Mouse (Mus musculus): ENCODE measurements around the gene Tmem132c.

The Tmem132c gene

GRCm38 (mm10) chr5:127484813-127485486, 243.3 kb downstream of the Tmem132c start:
- in situ Hi-C loops (cut with MboI, MseI): no loop called here

DNA sequence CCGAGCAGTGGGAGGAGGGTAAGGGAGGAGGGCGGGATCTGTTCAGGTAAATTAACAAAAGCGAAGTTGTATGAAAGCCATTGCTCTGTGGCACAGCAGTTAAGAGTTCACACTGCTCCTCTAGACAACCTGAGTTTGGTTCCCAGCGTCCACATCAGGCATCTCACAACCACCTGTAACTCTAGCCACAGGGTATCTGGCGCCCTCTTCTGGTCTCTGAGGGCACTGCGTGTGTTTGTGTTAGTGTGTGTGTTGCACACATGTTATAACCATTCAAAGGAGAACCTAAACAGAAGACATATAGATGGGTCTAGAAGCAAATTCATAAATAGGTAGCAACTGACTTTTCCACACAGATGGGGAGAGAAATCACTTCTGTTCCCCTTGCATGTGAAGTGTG, 245.6 kb downstream of the Tmem132c start:
- in situ Hi-C loops (cut with MboI, MseI): no loop called here

- in situ Hi-C loops (cut with MboI, MseI): no loop called here
These were observed 247.1 kb downstream of the Tmem132c start for GRCm38 (mm10) chr5:127488666-127489065.

DNA sequence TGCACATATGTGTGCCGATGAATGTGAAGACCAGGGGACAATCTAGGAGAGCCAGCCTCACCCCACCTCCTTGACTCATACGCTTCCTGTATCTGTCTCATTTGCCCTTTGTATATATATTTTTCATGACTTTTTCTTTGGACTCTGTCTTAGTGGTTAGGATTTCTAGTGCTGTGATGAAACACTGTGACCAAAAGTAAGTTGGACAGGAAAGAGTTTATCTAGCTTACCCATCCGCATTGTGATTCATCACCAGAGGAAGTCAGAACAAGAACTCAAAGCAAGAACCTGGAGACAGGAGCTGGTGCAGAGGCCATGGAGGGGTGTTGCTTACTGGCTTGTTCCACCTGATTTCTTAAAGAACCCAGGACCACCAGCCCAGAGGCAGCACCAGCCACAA, 250.1 kb downstream of the Tmem132c start:
- in situ Hi-C loops (cut with MboI, MseI): no loop called here

DNA sequence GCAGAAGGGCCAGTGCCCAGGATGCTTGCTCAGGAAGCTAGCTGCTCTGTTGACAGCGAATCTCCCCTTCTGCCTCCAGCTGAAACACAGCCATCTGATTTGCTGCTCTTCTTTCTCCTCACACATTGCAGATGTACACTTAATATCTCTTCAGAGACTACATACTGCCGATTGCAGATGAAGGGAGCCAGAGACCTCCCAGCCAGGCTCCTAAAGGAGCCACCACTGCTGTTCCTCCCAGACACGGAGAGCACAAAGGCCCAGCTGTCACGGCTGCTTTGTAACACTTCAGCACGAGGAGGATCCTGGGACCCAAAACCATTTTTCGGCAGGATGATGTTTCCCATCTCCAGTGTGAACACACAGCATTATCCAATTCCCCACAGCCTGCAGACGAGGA, 255.3 kb downstream of the Tmem132c start:
- in situ Hi-C loops (cut with MboI, MseI): no loop called here

- in situ Hi-C loops (cut with MboI, MseI): no loop called here
These were observed 257.7 kb downstream of the Tmem132c start for GRCm38 (mm10) chr5:127499151-127499827.

- in situ Hi-C loops (cut with MboI, MseI): no loop called here
These were observed 261.2 kb downstream of the Tmem132c start for GRCm38 (mm10) chr5:127502838-127503237.

- in situ Hi-C loops (cut with MboI, MseI): no loop called here
These were observed 264.1 kb downstream of the Tmem132c start for GRCm38 (mm10) chr5:127505697-127506096.

DNA sequence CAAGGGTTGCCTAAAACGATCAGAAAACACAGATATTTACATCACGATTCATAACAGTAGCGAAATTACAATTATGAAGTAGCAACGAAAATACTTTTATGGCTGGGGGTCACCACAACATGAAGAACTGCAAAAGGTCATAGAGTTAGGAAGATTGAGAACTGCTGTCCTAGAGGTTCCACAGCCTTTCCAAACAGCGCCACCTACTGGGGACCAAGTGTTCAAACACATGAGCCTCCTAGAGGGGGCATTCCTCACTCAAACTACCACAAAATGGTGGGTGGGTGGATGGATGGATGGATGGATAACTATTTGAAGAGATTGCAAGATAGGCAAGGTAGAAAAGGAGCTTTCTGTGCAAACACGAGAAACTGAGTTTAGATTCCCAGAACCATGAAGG, 270.0 kb downstream of the Tmem132c start:
- in situ Hi-C loops (cut with MboI, MseI): no loop called here

DNA sequence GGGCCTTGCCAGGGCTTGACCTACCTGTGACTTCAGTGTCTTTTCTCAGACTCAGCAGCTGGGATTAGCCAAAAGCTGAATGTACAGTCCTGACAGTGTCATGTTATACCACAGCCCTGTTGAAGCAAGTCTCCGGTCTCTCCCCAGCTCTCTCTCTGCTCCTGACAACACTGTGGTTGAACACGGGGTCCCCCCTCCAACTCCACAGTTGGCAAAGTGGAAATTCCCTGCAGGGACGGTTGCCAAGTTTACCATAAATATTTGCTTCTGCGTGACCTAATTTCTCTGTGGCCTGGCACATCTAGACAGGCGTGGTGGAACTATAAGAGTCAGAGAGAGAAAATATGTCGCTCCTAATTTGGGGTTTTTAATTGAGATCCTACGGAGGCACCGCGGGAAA, 274.4 kb downstream of the Tmem132c start:
- in situ Hi-C loops (cut with MboI, MseI): no loop called here

- in situ Hi-C loops (cut with MboI, MseI): no loop called here
These were observed 281.3 kb downstream of the Tmem132c start for GRCm38 (mm10) chr5:127522744-127523476.

GRCm38 (mm10) chr5:127527344-127527974, 285.9 kb downstream of the Tmem132c start:
- in situ Hi-C loops (cut with MboI, MseI): no loop called here

- in situ Hi-C loops (cut with MboI, MseI): no loop called here
These were observed 295.9 kb downstream of the Tmem132c start for GRCm38 (mm10) chr5:127537508-127537907.

- in situ Hi-C loops (cut with MboI, MseI): no loop called here
These were observed 305.0 kb downstream of the Tmem132c start for GRCm38 (mm10) chr5:127546585-127546991.

- in situ Hi-C loops (cut with MboI, MseI): no loop called here
These were observed 306.5 kb downstream of the Tmem132c start for GRCm38 (mm10) chr5:127548136-127548535.

DNA sequence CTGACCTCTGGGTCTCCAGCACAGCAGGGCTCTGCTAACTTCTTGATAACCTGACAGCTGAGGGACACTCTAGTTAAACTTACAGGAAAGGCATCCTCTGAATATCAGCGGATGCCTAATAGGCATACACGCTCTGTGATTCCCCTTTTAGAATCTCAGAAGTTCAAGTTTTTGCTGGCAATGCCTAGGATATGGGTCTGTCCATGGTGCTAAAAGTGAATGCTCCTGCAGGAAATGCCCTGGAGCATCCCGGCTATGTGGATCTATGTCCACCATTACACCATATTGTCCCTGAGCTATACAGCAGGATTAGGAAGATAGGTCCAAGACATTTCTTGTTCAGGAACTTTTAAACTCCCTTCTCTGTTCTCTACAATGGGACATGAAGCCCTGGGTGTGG, 319.5 kb downstream of the Tmem132c start:
- in situ Hi-C loops (cut with MboI, MseI): no loop called here

DNA sequence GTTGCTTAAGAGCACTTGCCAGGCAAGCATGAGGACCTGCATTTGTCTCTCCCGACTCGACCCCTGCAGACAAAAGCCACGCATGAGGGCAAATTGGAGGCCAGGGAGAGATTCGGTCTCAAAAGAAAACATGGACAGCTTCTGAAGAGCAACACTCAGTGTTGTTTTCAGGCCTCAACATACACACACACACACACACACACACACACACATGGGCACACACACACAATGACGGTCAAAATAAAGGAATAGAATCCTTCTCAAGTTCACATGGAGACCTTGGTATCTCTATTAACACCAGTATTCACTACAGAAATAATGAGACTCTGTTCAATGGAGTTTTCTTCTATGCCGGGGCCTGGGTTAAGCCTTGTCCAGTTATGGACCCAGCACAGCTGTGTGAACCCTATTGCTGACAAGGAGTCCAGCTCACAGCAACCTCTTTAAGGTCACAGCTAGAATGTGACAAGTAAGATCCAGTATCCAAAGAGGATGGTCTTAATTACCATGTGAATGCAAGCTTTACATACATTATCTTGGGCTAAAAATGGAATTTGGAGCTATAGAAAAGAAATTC, 325.6 kb downstream of the Tmem132c start:
- in situ Hi-C loops (cut with MboI, MseI): no loop called here

DNA sequence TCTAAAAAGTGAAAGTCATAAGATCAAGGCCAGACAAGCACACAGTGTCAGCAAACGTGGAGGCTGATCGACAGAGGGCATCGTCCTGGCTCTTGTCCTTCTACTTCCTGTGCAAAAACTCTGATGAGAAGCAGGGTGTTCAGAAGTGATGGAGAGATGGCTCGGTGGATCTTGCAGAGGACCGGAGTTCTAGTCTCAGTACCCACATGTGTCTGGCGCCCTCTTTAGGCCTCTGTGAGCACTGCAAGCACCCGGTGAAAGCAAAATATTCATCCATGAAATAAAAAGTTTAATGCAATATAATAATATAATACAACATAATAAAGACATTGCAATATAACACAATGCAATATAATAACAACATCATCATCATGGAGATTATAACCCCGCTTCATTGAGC, 335.8 kb downstream of the Tmem132c start:
- in situ Hi-C loops (cut with MboI, MseI): no loop called here

GRCm38 (mm10) chr5:127583658-127584057, 342.1 kb downstream of the Tmem132c start:
- in situ Hi-C loops (cut with MboI, MseI): no loop called here

- in situ Hi-C loops (cut with MboI, MseI): no loop called here
These were observed 346.2 kb downstream of the Tmem132c start for GRCm38 (mm10) chr5:127587854-127588253.

GRCm38 (mm10) chr5:127592406-127592805, 350.8 kb downstream of the Tmem132c start:
- in situ Hi-C loops (cut with MboI, MseI): no loop called here

DNA sequence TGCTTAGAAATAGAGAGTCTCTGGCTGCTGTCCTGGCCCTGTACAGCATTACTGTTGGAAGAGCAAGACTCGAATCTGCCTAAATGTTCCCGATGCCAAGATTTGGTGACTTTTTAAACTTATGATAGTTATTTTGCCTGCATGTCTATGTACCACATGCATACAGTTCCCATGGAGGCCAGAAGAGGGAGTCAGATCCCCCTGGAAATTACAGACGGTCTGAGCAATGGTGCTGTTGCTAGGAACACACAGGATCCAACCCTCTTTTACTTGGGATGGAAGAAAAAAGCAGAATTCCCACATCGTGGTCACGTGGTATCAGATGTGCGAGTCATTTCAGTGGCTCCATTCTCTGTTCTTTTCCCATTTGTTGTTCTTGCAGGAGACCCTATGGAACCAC, 351.2 kb downstream of the Tmem132c start:
- in situ Hi-C loops (cut with MboI, MseI): no loop called here

All from regulatory T cell (primary cell).